Mouse (Mus musculus): ENCODE data around the gene Slc5a10.
A peak's percentile ranks its signal among the peaks of the same experiment; 100 is the strongest.
"Not testable (repeated sequence)": the region's sequence is repeated elsewhere in the genome, so short reads cannot be mapped to it uniquely, and the experiment has no call there.

Slc5a10 gene

GRCm38 (mm10) chr11:61647110-61647910 lies 73.3 kb downstream of the Slc5a10 start:
- DNase-seq: no peak

- no peak for DNase-seq
These were observed 74.1 kb downstream of the Slc5a10 start for GRCm38 (mm10) chr11:61646499-61647039.

- no peak for DNase-seq
These were observed 75.2 kb downstream of the Slc5a10 start for GRCm38 (mm10) chr11:61645357-61645857.

- DNase-seq: no peak
These were observed 75.9 kb downstream of the Slc5a10 start for GRCm38 (mm10) chr11:61644576-61645326.

GRCm38 (mm10) chr11:61643184-61643961 lies 77.3 kb downstream of the Slc5a10 start:
- DNase-seq: no peak

- no peak for DNase-seq
These were observed 78.5 kb downstream of the Slc5a10 start for GRCm38 (mm10) chr11:61642106-61642505.

- DNase-seq: not testable (repeated sequence)
These were observed 80.0 kb downstream of the Slc5a10 start for GRCm38 (mm10) chr11:61640585-61640984.

GRCm38 (mm10) chr11:61639601-61640177 lies 80.9 kb downstream of the Slc5a10 start:
- DNase-seq: no peak

GRCm38 (mm10) chr11:61638764-61639536 lies 81.7 kb downstream of the Slc5a10 start:
- peak in 1 of 2 experiments; percentile 47 for DNase-seq

GRCm38 (mm10) chr11:61637856-61638255 lies 82.8 kb downstream of the Slc5a10 start:
- DNase-seq: no peak

GRCm38 (mm10) chr11:61637413-61637812 lies 83.2 kb downstream of the Slc5a10 start:
- DNase-seq: no peak

GRCm38 (mm10) chr11:61636309-61636708 lies 84.3 kb downstream of the Slc5a10 start:
- DNase-seq: not testable (repeated sequence)

- DNase-seq: no peak
These were observed 91.0 kb downstream of the Slc5a10 start for GRCm38 (mm10) chr11:61629621-61630020.

GRCm38 (mm10) chr11:61626509-61626908 lies 94.1 kb downstream of the Slc5a10 start:
- DNase-seq: no peak

- no peak for DNase-seq
These were observed 95.5 kb downstream of the Slc5a10 start for GRCm38 (mm10) chr11:61625136-61625535.
